Mouse (Mus musculus) heart, embryonic 10.5 days (tissue): Measurements from ENCODE around the gene Hpdl. TPM values are rescaled to one million over a fixed set of nuclear protein-coding genes. Genes with fewer than 3 reads are reported as not detected.

Source experiments
- DNase-seq: peaks from one replicate; pipeline ENCODE4 v3.0.0-alpha.2; 2017; ENCODE audit warnings: low spot score
- H3K27ac ChIP-seq: fragments of 300-500 bp; sonication (generic); 2 replicates; pipeline ENCODE4 v1.5.1; 2016; ENCODE audit warnings: mild to moderate bottlenecking
- H3K27me3 ChIP-seq: fragments of 300-500 bp; sonication (generic); 2 replicates; pipeline ENCODE4 v1.6.1; 2016; ENCODE audit warnings: mild to moderate bottlenecking; ENCODE audit not compliant: poor library complexity, insufficient read depth, severe bottlenecking
- H3K36me3 ChIP-seq: fragments of 300-500 bp; sonication (generic); 2 replicates; pipeline ENCODE4 v1.6.1; 2016; ENCODE audit warnings: mild to moderate bottlenecking, moderate library complexity
- H3K4me1 ChIP-seq: fragments of 300-500 bp; sonication (generic); 2 replicates; pipeline ENCODE4 v1.6.1; 2016; ENCODE audit warnings: mild to moderate bottlenecking
- H3K4me3 ChIP-seq: fragments of 300-500 bp; sonication (generic); 2 replicates; pipeline ENCODE4 v1.5.1; 2016; ENCODE audit warnings: mild to moderate bottlenecking, moderate library complexity
- H3K9me3 ChIP-seq: fragments of 300-500 bp; sonication (generic); 2 replicates; pipeline ENCODE4 v1.6.1; 2016; ENCODE audit warnings: mild to moderate bottlenecking, moderate library complexity
- WGBS: fragments of 180-500 bp; shearing (Covaris S2); methylation state at CpG from one replicate; pipeline ENCODE4 v1.1.7; 2016; 5-methylcytosine and 5-hydroxymethylcytosine counted together
- polyA plus RNA-seq: library from polyadenylated mRNA; unstranded; fragments of >200 nt; fragmentation: Nextera tagmentation; extraction: Ambion mirVana; gene quantifications from 2 replicates; pipeline ENCODE4 v1.2.1, GENCODE M21; 2016

Hpdl gene
- polyA plus RNA-seq, 1 experiment from 2014 or later: 1.3 TPM

- no peaks in the 10 kb centered on the region for H3K9me3 ChIP-seq
- 2% methylated on average over 29 of the region's 29 CpGs for WGBS
- peak; percentile 91 for DNase-seq
- H3K27me3 ChIP-seq: peaks cover 17% of the 10 kb centered on the region
- H3K36me3 ChIP-seq: no peaks in the 10 kb centered on the region
- H3K27ac ChIP-seq: peak overlapping the region; percentile 94
- H3K4me1 ChIP-seq: peaks cover 23% of the 10 kb centered on the region
- peak overlapping the region; percentile 73 for H3K4me3 ChIP-seq
Measured at GRCm38 (mm10) chr4:116824541-116825004, 3.1 kb upstream of the Hpdl start.

GRCm38 (mm10) chr4:116820902-116821693 lies 409 bp downstream of the Hpdl start:
- Histone ChIP-seq H3K27me3 (peaks cover 33% of the 10 kb centered on the region), H3K36me3 (peaks cover 22% of the 10 kb centered on the region), H3K4me1 (peaks cover 23% of the 10 kb centered on the region), H3K27ac (peak overlapping the region; percentile 81), H3K4me3 (peak overlapping the region; percentile 71), H3K9me3 (no peaks in the 10 kb centered on the region)
- WGBS: under 1% methylated on average over 51 of the region's 51 CpGs
- peak; percentile 93 for DNase-seq

- WGBS: 21% methylated on average over 32 of the region's 32 CpGs
- peak; percentile 69 for DNase-seq
Measured at GRCm38 (mm10) chr4:116819968-116820901, 1.3 kb downstream of the Hpdl start.

GRCm38 (mm10) chr4:116817486-116817885 lies 4.0 kb downstream of the Hpdl start:
- Histone ChIP-seq H3K4me3 (no peak overlapping the region), H3K4me1 (peaks cover 13% of the 10 kb centered on the region)
- no peak for DNase-seq

More at GRCm38 (mm10) chr4:116819968-116820901, 1.3 kb downstream of the Hpdl start:
- peaks cover 29% of the 10 kb centered on the region for H3K36me3 ChIP-seq
- H3K27me3 ChIP-seq: peaks cover 33% of the 10 kb centered on the region
- no peaks in the 10 kb centered on the region for H3K9me3 ChIP-seq
- peak overlapping the region; percentile 71 for H3K4me3 ChIP-seq
- H3K4me1 ChIP-seq: peaks cover 20% of the 10 kb centered on the region
- peak overlapping the region; percentile 81; the same call in 1 of the 2 replicates for H3K27ac ChIP-seq

GRCm38 (mm10) chr4:116815276-116815675 lies 6.2 kb downstream of the Hpdl start:
- H3K9me3 ChIP-seq: no peaks in the 10 kb centered on the region
- H3K4me3 ChIP-seq: no peak overlapping the region
- H3K36me3 ChIP-seq: peaks cover 35% of the 10 kb centered on the region
- no peak overlapping the region for H3K27ac ChIP-seq
- peaks cover 4% of the 10 kb centered on the region; the same call in 1 of the 2 replicates for H3K4me1 ChIP-seq
- peaks cover 24% of the 10 kb centered on the region for H3K27me3 ChIP-seq
- WGBS: 80% methylated on average over 5 of the region's 5 CpGs
- no peak for DNase-seq

More at GRCm38 (mm10) chr4:116817486-116817885, 4.0 kb downstream of the Hpdl start:
- Histone ChIP-seq H3K9me3 (no peaks in the 10 kb centered on the region), H3K27me3 (peaks cover 33% of the 10 kb centered on the region), H3K36me3 (peaks cover 35% of the 10 kb centered on the region), H3K27ac (no peak overlapping the region)
- WGBS: 80% methylated on average over 6 of the region's 6 CpGs

GRCm38 (mm10) chr4:116811012-116811411 lies 10.5 kb downstream of the Hpdl start:
- H3K9me3 ChIP-seq: no peaks in the 10 kb centered on the region
- peaks cover 9% of the 10 kb centered on the region for H3K4me1 ChIP-seq
- no peak overlapping the region for H3K4me3 ChIP-seq
- WGBS: 59% methylated on average over 3 of the region's 3 CpGs
- H3K36me3 ChIP-seq: peaks cover 13% of the 10 kb centered on the region
- DNase-seq: no peak
- no peak overlapping the region for H3K27ac ChIP-seq
- no peaks in the 10 kb centered on the region for H3K27me3 ChIP-seq

GRCm38 (mm10) chr4:116807197-116808129 lies 14.0 kb downstream of the Hpdl start, which contains the start of the genes Toe1 and Mutyh:
Gene Toe1, minus strand, starts transcription at chr4:116807640.
Gene Mutyh, plus strand, starts transcription at chr4:116807723.
- H3K27me3 ChIP-seq: no peaks in the 10 kb centered on the region
- peak; percentile 100 for DNase-seq
- H3K36me3 ChIP-seq: peaks cover 35% of the 10 kb centered on the region
- under 1% methylated on average over 58 of the region's 58 CpGs for WGBS
- peak within 1 kb of the TSS; percentile 90 for H3K4me3 ChIP-seq
- H3K27ac ChIP-seq: peak within 1 kb of the TSS; percentile 98
- peaks cover 9% of the 10 kb centered on the region for H3K4me1 ChIP-seq
- no peaks in the 10 kb centered on the region for H3K9me3 ChIP-seq

GRCm38 (mm10) chr4:116799901-116800300 lies 21.6 kb downstream of the Hpdl start:
- DNase-seq: no peak
- WGBS: 36% methylated on average over 5 of the region's 5 CpGs
- H3K27me3 ChIP-seq: no peaks in the 10 kb centered on the region

GRCm38 (mm10) chr4:116796442-116797110 lies 24.9 kb downstream of the Hpdl start:
- H3K36me3 ChIP-seq: peaks cover under 1% of the 10 kb centered on the region; the same call in 1 of the 2 replicates
- H3K27ac ChIP-seq: no peak overlapping the region
- peaks cover 6% of the 10 kb centered on the region; the same call in 1 of the 2 replicates for H3K4me1 ChIP-seq
- H3K27me3 ChIP-seq: no peaks in the 10 kb centered on the region
- H3K4me3 ChIP-seq: no peak overlapping the region
- DNase-seq: no peak
- H3K9me3 ChIP-seq: no peaks in the 10 kb centered on the region
- WGBS: 56% methylated on average over 1 of the region's 1 CpGs

More at GRCm38 (mm10) chr4:116799901-116800300, 21.6 kb downstream of the Hpdl start:
- no peak overlapping the region for H3K27ac ChIP-seq
- H3K4me1 ChIP-seq: peaks cover 6% of the 10 kb centered on the region; the same call in 1 of the 2 replicates
- H3K36me3 ChIP-seq: peaks cover 34% of the 10 kb centered on the region
- no peaks in the 10 kb centered on the region for H3K9me3 ChIP-seq
- H3K4me3 ChIP-seq: no peak overlapping the region

GRCm38 (mm10) chr4:116794273-116794672 lies 27.2 kb downstream of the Hpdl start:
- DNase-seq: no peak
- 76% methylated on average over 2 of the region's 2 CpGs for WGBS
- no peak overlapping the region for H3K4me3 ChIP-seq
- H3K9me3 ChIP-seq: no peaks in the 10 kb centered on the region
- no peaks in the 10 kb centered on the region for H3K36me3 ChIP-seq
- H3K4me1 ChIP-seq: peaks cover 6% of the 10 kb centered on the region; the same call in 1 of the 2 replicates
- no peak overlapping the region for H3K27ac ChIP-seq
- no peaks in the 10 kb centered on the region for H3K27me3 ChIP-seq

- no peak for DNase-seq
- peaks cover 6% of the 10 kb centered on the region; the same call in 1 of the 2 replicates for H3K4me1 ChIP-seq
- no peaks in the 10 kb centered on the region for H3K27me3 ChIP-seq
- no peak overlapping the region for H3K4me3 ChIP-seq
- WGBS: 89% methylated on average over 8 of the region's 8 CpGs
- no peaks in the 10 kb centered on the region for H3K36me3 ChIP-seq
- H3K27ac ChIP-seq: no peak overlapping the region
- H3K9me3 ChIP-seq: no peaks in the 10 kb centered on the region
Measured at GRCm38 (mm10) chr4:116792453-116792852, 29.1 kb downstream of the Hpdl start.
